Mouse (Mus musculus): ENCODE measurements around the gene Gm13078. TPM values are rescaled to one million over a fixed set of nuclear protein-coding genes. Genes with fewer than 3 reads are reported as not detected.

Gene Gm13078
- not detected in 2 replicates for polyA plus RNA-seq (2015; fragmentation: Nextera tagmentation; extraction: Ambion mirVana)

GRCm38 (mm10) chr4:143719155-143719554 lies at the start of gene Gm13078:
Gene Gm13078 (plus strand): TSS chr4:143719455.

GRCm38 (mm10) chr4:143702611-143703010 lies 16.6 kb upstream of the Gm13078 start, which contains the start of gene Gm13089:
Gene Gm13089 (minus strand): TSS chr4:143702711.

Other genes starting within 250 kb of the Gm13078 start
- not detected in 2 replicates for gene Gm13043, start 208.1 kb upstream of the Gm13078 start, polyA plus RNA-seq (2015; fragmentation: Nextera tagmentation; extraction: Ambion mirVana)
- not detected in 2 replicates for gene Gm13040, start 183.5 kb upstream of the Gm13078 start, polyA plus RNA-seq (2015; fragmentation: Nextera tagmentation; extraction: Ambion mirVana)
- gene BC080695, start 167.8 kb upstream of the Gm13078 start, polyA plus RNA-seq (2015; fragmentation: Nextera tagmentation; extraction: Ambion mirVana) = not detected in 2 replicates
- not detected in 2 replicates for gene Gm13057, start 167.7 kb upstream of the Gm13078 start, polyA plus RNA-seq (2015; fragmentation: Nextera tagmentation; extraction: Ambion mirVana)
- not detected in 2 replicates for gene Gm13083, start 104.5 kb upstream of the Gm13078 start, polyA plus RNA-seq (2015; fragmentation: Nextera tagmentation; extraction: Ambion mirVana)
- not detected in 2 replicates for gene Gm13088, start 62.2 kb upstream of the Gm13078 start, polyA plus RNA-seq (2015; fragmentation: Nextera tagmentation; extraction: Ambion mirVana)
- not detected in 2 replicates for gene Gm13089, start 16.7 kb upstream of the Gm13078 start, polyA plus RNA-seq (2015; fragmentation: Nextera tagmentation; extraction: Ambion mirVana)
- not detected in 2 replicates for gene Gm13023, start 69.9 kb downstream of the Gm13078 start, polyA plus RNA-seq (2015; fragmentation: Nextera tagmentation; extraction: Ambion mirVana)
- not detected in 2 replicates for gene Gm13084, start 96.6 kb downstream of the Gm13078 start, polyA plus RNA-seq (2015; fragmentation: Nextera tagmentation; extraction: Ambion mirVana)
- not detected in 2 replicates for gene Gm13103, start 127.0 kb downstream of the Gm13078 start, polyA plus RNA-seq (2015; fragmentation: Nextera tagmentation; extraction: Ambion mirVana)
- gene Pramef6, start 180.9 kb downstream of the Gm13078 start, polyA plus RNA-seq (2015; fragmentation: Nextera tagmentation; extraction: Ambion mirVana) = not detected in 2 replicates
- not detected in 2 replicates for gene Pramef25, start 231.6 kb downstream of the Gm13078 start, polyA plus RNA-seq (2015; fragmentation: Nextera tagmentation; extraction: Ambion mirVana)
- gene Gm13101, start 247.5 kb downstream of the Gm13078 start, polyA plus RNA-seq (2015; fragmentation: Nextera tagmentation; extraction: Ambion mirVana) = not detected in 2 replicates